Mouse (Mus musculus) limb, embryonic 11.5 days (tissue): ENCODE data around the gene Csf3. TPM values are rescaled to one million over a fixed set of nuclear protein-coding genes. Genes with fewer than 3 reads are reported as not detected.
"Not testable (repeated sequence)": the region's sequence is repeated elsewhere in the genome, so short reads cannot be mapped to it uniquely, and the experiment has no call there.

Experiments
- ATAC-seq: fragments of 200-750 bp; cut with Nextera tagmentation; 2 replicates; pipeline ENCODE4 v1.8.0; 2017; ENCODE audit warnings: low read depth; ENCODE audit not compliant: insufficient number of reproducible peaks, low FRiP score, low TSS enrichment
- DNase-seq: peaks from one replicate; pipeline ENCODE4 v3.0.0-alpha.2; 2015; ENCODE audit warnings: low spot score
- H3K27ac ChIP-seq: fragments of 300-500 bp; sonication (generic); replicated peaks from 2 replicates; pipeline ENCODE4 v1.5.1; 2014; ENCODE audit warnings: low read depth, mild to moderate bottlenecking, low read length
- H3K27me3 ChIP-seq: fragments of 300-500 bp; sonication (generic); 2 replicates; pipeline ENCODE4 v1.6.1; 2014; ENCODE audit warnings: mild to moderate bottlenecking, low read length, mixed read lengths; ENCODE audit not compliant: control insufficient read depth, insufficient read depth
- H3K36me3 ChIP-seq: fragments of 300-500 bp; sonication (generic); 2 replicates; pipeline ENCODE4 v1.6.1; 2014; ENCODE audit warnings: mild to moderate bottlenecking, low read length, moderate library complexity, mixed read lengths; ENCODE audit not compliant: control insufficient read depth, insufficient read depth
- H3K4me1 ChIP-seq: fragments of 300-500 bp; sonication (generic); 2 replicates; pipeline ENCODE4 v1.6.1; 2014; ENCODE audit warnings: low read length, mixed read lengths; ENCODE audit not compliant: control insufficient read depth, insufficient read depth
- H3K4me2 ChIP-seq: fragments of 300-500 bp; sonication (generic); 2 replicates; pipeline ENCODE4 v1.6.1; 2014; ENCODE audit warnings: low read depth, mild to moderate bottlenecking, moderate library complexity; ENCODE audit not compliant: severe bottlenecking
- H3K4me3 ChIP-seq: fragments of 300-500 bp; sonication (generic); 2 replicates; pipeline ENCODE4 v1.5.1; 2014; ENCODE audit warnings: low read depth, low read length
- H3K9ac ChIP-seq: fragments of 300-500 bp; sonication (generic); 2 replicates; pipeline ENCODE4 v1.6.1; 2014; ENCODE audit warnings: mild to moderate bottlenecking, low read length
- H3K9me3 ChIP-seq: fragments of 300-500 bp; sonication (generic); 2 replicates; pipeline ENCODE4 v1.6.1; 2016; ENCODE audit warnings: low read length; ENCODE audit not compliant: control insufficient read depth
- WGBS: fragments of 180-500 bp; shearing (Covaris S2); extraction: QIAGEN DNeasy Blood & Tissue Kit; methylation state at CpG from one replicate; pipeline ENCODE4 v1.1.7; 2014; 5-methylcytosine and 5-hydroxymethylcytosine counted together
- polyA plus RNA-seq: library from polyadenylated mRNA; unstranded; fragments of >200 nt; fragmentation: Nextera tagmentation; extraction: Ambion mirVana; gene quantifications from 2 replicates; pipeline ENCODE4 v1.2.1, GENCODE M21; 2014

Csf3 gene
- polyA plus RNA-seq, 1 experiment from 2014 or later: 0.11 TPM

- ATAC-seq, H3K27ac ChIP-seq, H3K27me3 ChIP-seq, H3K4me1 ChIP-seq, DNase-seq, H3K9me3 ChIP-seq, H3K4me2 ChIP-seq, H3K4me3 ChIP-seq, H3K9ac ChIP-seq: not testable (repeated sequence)
- WGBS: 94% methylated on average over 5 of the region's 6 CpGs
- H3K36me3 ChIP-seq: peaks cover 37% of the 10 kb centered on the region
These were observed 10.9 kb downstream of the Csf3 start for GRCm38 (mm10) chr11:98712009-98712408.

GRCm38 (mm10) chr11:98713703-98714102 is 12.6 kb downstream of the Csf3 start:
- Histone ChIP-seq H3K4me1 (no peaks in the 10 kb centered on the region), H3K9me3 (no peaks in the 10 kb centered on the region), H3K4me2 (no peak overlapping the region), H3K9ac (no peak overlapping the region), H3K4me3 (no peak overlapping the region; the same call in 1 of the 2 replicates), H3K27ac (no peak overlapping the region), H3K27me3 (no peaks in the 10 kb centered on the region), H3K36me3 (peaks cover 28% of the 10 kb centered on the region)
- no peak for DNase-seq
- ATAC-seq: no peak
- 87% methylated on average over 12 of the region's 12 CpGs for WGBS

GRCm38 (mm10) chr11:98715946-98716345 is 14.9 kb downstream of the Csf3 start:
- no peak for ATAC-seq
- no peak for DNase-seq
- H3K9me3 ChIP-seq: no peaks in the 10 kb centered on the region
- H3K27ac ChIP-seq: no peak overlapping the region
- H3K4me1 ChIP-seq: no peaks in the 10 kb centered on the region
- H3K27me3 ChIP-seq: no peaks in the 10 kb centered on the region
- no peak overlapping the region for H3K9ac ChIP-seq
- H3K36me3 ChIP-seq: peaks cover 23% of the 10 kb centered on the region
- no peak overlapping the region for H3K4me3 ChIP-seq
- H3K4me2 ChIP-seq: no peak overlapping the region
- WGBS: 93% methylated on average over 9 of the region's 9 CpGs

GRCm38 (mm10) chr11:98717904-98718303 is 16.8 kb downstream of the Csf3 start:
- no peak for ATAC-seq
- peak; percentile 75 for DNase-seq
- Histone ChIP-seq H3K27ac (no peak overlapping the region), H3K9me3 (no peaks in the 10 kb centered on the region), H3K9ac (no peak overlapping the region), H3K4me3 (no peak overlapping the region), H3K36me3 (peaks cover 16% of the 10 kb centered on the region), H3K4me1 (peaks cover 4% of the 10 kb centered on the region; the same call in 1 of the 2 replicates), H3K27me3 (no peaks in the 10 kb centered on the region), H3K4me2 (no peak overlapping the region)
- 17% methylated on average over 13 of the region's 13 CpGs for WGBS

- 77% methylated on average over 2 of the region's 2 CpGs for WGBS
- H3K4me3 ChIP-seq: no peak overlapping the region
- peaks cover 4% of the 10 kb centered on the region; the same call in 1 of the 2 replicates for H3K4me1 ChIP-seq
- H3K36me3 ChIP-seq: peaks cover 3% of the 10 kb centered on the region; the same call in 1 of the 2 replicates
- no peak overlapping the region for H3K9ac ChIP-seq
- ATAC-seq: no peak
- no peaks in the 10 kb centered on the region for H3K27me3 ChIP-seq
- no peaks in the 10 kb centered on the region for H3K9me3 ChIP-seq
- no peak overlapping the region for H3K27ac ChIP-seq
- no peak overlapping the region for H3K4me2 ChIP-seq
- no peak for DNase-seq
These were observed 19.7 kb downstream of the Csf3 start for GRCm38 (mm10) chr11:98720756-98721155.

GRCm38 (mm10) chr11:98721458-98722226 is 20.6 kb downstream of the Csf3 start:
- Histone ChIP-seq H3K4me1 (peaks cover 4% of the 10 kb centered on the region; the same call in 1 of the 2 replicates), H3K4me3 (no peak overlapping the region), H3K4me2 (no peak overlapping the region), H3K27ac (no peak overlapping the region), H3K36me3 (no peaks in the 10 kb centered on the region), H3K9me3 (no peaks in the 10 kb centered on the region), H3K9ac (no peak overlapping the region), H3K27me3 (no peaks in the 10 kb centered on the region)
- 51% methylated on average over 24 of the region's 24 CpGs for WGBS
- ATAC-seq: no peak
- peak; percentile 55 for DNase-seq

- Histone ChIP-seq H3K4me2 (no peak overlapping the region), H3K4me3 (no peak overlapping the region), H3K36me3 (no peaks in the 10 kb centered on the region), H3K9me3 (no peaks in the 10 kb centered on the region), H3K9ac (no peak overlapping the region), H3K27ac (no peak overlapping the region), H3K4me1 (peaks cover 4% of the 10 kb centered on the region; the same call in 1 of the 2 replicates), H3K27me3 (no peaks in the 10 kb centered on the region)
- WGBS: 84% methylated on average over 7 of the region's 7 CpGs
- no peak for ATAC-seq
- no peak for DNase-seq
These were observed 22.0 kb downstream of the Csf3 start for GRCm38 (mm10) chr11:98723098-98723497.

GRCm38 (mm10) chr11:98725926-98726506 is 25.0 kb downstream of the Csf3 start:
- Histone ChIP-seq H3K27me3 (no peaks in the 10 kb centered on the region), H3K36me3 (no peaks in the 10 kb centered on the region), H3K4me3 (no peak overlapping the region), H3K9ac (no peak overlapping the region), H3K4me2 (no peak overlapping the region), H3K27ac (no peak overlapping the region), H3K4me1 (peaks cover 8% of the 10 kb centered on the region; the same call in 1 of the 2 replicates), H3K9me3 (no peaks in the 10 kb centered on the region)
- no peak for ATAC-seq
- WGBS: 97% methylated on average over 15 of the region's 15 CpGs
- DNase-seq: no peak
